Mouse (Mus musculus) skeletal muscle tissue, adult 2 months (tissue): ENCODE measurements around the gene Tubg1.
A peak's percentile ranks its signal among the peaks of the same experiment; 100 is the strongest.

ENCODE experiments used
- DNase-seq: peaks from one replicate; pipeline ENCODE4 v3.0.0-alpha.2; 2012; ENCODE audit warnings: low read depth, low spot score

Tubg1 gene

GRCm38 (mm10) chr11:101164677-101165580, 45.2 kb downstream of the Tubg1 start:
- DNase-seq, result no peak

GRCm38 (mm10) chr11:101166357-101166756, 46.6 kb downstream of the Tubg1 start:
- no peak for DNase-seq

DNA sequence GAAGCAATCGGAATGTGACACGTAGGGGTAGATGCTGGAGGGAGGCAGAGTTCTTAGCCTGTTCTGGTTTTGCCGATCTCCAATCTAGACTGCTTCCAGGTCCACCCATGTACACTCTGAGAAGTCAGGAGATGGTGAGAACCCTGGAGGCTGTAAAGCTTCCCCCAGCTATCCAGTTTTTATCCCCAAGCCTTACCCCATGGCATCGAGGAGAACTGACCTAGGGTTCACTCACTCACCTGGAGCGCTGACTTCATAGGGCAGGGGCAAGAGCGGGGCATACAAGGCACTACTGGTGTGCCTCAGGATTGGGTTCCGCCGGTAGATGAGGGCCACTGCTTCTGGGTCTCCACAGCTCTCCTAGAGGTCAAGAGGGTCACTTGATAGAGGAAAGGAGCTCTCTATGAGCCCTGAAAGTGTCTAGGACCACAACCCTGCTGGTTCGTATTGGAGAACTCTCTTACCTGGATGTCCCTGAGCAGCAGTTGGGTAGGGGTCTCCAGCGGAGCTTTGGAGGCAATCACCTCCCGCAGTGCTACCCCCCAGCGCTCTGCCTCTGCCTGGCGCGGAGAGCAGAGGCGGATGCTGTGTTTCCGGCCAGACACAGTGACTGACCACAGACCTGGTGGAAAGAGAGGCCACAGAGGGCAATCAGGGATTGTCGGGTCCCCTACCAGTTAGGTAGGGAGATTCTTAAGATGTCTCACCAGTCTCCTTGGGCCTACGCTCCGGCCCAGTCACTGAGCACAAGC, 47.6 kb downstream of the Tubg1 start:
- DNase-seq, result no peak

- no peak for DNase-seq
These were observed 48.2 kb downstream of the Tubg1 start for GRCm38 (mm10) chr11:101167963-101168300.

DNA sequence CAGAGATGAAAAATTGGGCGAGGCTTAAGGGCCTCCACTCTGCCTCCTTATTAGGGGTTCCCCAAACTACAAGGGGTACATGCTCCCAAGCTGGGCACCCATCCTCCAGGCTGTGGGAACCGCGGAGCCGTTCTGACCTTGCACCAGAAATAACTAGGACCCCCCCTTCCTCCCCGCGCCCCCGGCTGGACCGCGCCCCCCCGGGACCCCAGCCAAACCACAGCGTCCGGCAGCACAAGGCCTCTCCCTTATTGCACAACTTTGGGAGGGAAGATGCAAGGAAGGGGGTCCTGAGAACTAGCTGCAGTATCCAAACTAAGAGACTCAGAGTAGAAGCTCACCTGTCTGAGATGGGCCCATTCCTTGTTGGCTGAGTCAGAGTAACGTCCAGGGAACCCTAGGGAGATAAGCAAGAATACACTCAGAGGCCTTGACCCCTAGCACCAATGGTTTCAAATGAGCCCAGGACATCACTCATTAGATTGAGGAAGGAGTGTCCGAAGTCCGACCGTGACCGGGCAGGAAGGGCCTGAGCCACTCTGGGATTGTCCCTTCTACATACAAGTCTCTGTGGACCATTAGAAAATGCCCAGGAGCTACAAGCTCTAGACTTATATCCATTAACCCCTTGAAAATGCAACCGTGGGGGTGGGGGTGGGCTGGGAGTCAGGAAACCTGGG, 48.7 kb downstream of the Tubg1 start:
- no peak for DNase-seq

DNA sequence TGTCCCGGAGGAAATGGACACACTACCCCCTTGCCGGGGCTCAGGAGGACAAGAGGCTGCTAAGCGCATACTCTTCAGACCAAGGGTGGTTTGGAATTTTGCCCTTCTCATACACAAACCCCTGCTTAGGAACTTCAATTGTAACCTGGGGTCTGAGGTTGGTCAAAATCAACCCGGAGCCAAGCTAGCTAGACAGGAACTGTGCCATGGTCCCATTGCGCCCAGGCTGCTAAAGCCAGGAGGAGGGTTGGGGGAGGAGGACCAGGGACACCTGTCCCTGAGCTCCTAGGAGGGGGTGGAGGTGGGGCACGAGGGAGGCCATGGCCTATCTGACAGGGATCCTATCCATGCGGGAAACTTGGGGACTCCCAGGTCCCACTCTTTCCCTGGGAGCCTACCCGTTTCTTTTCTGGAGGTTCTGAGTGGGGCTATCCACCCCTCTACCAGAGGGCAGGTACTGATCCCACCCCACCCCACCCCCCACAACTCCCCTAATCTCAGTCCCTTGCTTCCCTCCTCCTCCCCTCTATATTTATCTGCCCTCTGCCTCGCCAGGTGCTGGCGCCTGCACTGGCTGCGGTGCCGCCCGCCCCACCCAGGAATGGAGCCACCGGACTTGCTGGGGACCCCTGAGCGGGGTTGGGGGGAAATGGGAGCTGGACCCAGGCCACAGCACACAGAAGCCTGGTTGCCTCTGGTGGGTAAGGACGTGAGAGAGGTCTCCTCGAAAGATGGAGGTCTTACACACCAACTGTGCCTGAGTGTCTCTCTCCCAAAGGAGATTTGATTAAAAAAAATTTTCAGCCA, 49.8 kb downstream of the Tubg1 start:
- peak; percentile 68 for DNase-seq

DNA sequence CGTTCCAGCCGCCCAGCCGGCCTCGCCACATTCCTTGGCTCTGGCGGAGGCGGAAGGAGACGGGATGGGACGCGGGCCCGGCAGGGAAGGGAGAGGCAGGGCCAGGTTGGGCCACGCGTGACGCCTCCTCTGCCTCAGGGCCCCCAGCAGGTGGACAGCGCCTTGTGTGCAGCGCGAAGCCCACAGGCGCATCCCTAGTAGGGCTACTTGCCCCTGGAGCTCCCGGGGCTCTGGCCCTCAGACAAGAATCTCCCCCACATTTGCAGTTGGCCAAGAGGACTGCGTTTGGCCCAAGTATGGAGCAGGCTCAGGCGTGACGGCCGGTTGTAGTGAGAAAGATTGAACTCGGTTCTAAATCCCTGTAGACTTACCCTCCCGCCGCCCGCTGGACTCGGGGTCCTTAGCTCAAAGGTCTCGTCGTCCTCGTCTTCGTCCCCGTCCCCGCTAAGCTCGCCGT, 50.6 kb downstream of the Tubg1 start, which contains the start of gene Cntnap1:
Cntnap1 (plus strand) TSS at position 170 of the 457 bp plus-strand sequence.
- DNase-seq, result peak; percentile 84

- DNase-seq, result peak; percentile 99
These were observed 51.3 kb downstream of the Tubg1 start, which contains the start of gene Plekhh3 for GRCm38 (mm10) chr11:101170811-101171610. Gene Plekhh3 (minus strand): TSS chr11:101171351.

DNA sequence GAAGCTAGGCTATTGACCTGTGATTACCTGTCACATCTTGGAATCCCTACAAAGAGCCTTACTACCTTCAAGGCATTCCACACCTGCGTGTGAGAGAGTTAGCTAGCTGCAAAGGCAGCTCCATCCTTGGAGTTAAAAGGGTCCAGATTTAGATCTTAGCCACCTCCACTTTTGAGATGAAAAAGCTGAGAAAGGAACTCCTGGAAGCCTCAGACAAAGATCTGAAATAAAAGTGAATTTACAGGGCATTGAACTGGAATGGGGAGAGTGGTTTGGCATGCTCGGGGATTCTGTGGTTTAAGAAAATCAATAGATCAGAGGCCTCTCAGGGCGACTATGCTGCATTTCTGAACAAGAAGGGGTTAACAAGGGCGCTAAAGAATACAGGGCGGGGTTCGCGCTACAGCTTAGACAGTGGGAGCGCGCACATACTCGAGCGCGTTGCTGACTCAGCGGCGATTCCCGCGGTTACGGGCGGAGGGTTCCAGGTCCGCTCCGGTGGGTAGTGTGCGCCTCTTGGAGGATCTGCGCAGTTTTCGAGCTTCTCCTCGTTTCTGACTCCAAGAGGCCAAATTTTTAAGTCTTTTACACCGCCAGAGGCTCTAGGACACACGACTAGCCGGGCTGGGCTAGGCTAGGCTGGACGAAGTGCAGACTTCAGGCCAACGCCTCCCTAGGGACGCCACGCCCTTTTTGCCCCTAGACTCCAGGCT, 52.1 kb downstream of the Tubg1 start:
- DNase-seq, result no peak

GRCm38 (mm10) chr11:101172434-101172815, 52.7 kb downstream of the Tubg1 start:
- DNase-seq, result no peak

- DNase-seq, result no peak
These were observed 53.4 kb downstream of the Tubg1 start for GRCm38 (mm10) chr11:101173112-101173511.

DNA sequence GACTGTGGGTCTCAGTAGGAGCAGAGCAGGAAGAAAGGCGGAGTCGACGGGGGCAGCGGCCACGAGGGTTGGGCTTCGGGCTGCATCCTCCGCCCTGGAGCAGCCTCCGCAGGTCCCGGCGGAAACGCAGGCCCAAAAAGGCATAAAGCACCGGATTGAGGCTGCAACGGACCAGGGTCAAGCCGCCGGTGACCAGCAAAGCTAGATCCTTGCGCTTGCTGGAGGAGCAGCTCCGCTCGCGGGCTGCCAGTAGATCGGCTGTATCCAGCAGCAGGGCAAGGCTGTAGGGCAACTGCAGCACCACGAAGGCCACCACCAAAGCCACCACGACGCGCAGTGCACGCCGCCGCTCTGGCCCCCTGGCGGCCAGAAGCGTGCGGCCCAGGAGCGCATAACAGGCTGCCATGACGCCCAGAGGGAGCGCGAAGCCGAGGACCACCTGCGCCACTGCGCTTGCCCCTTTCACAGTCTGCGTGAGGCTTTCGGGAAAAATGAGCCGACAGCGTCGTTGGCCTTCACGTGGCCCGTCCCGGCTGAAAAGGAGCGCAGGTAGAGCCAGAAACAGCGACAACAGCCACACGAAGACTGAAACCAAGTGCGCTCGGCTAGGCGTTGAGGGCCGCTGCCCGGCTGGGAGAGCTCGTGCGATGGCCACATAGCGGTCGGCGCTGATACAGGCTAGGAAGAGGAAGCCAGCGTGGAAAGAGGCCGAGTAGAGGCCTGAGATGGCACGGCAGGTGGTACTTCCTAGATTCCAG, 54.1 kb downstream of the Tubg1 start:
- DNase-seq, result peak; percentile 74

DNA sequence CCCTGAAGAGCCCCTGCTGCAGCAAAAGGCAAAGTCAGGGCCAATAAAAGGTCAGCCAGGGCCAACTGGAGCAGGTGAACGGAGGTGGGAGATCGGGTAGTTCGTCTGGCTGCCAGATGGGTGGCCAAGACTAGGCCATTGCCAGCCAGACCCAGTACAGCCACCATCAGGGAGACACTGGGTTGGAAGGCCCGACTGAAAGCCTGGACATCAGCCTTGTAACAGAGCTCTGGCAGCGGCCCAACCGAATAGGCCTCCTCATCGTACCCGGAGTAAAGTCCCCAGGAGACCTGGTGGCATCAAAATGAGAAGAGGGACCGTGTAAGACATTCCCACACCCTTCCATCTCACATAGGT, 54.6 kb downstream of the Tubg1 start:
- DNase-seq, result no peak

DNA sequence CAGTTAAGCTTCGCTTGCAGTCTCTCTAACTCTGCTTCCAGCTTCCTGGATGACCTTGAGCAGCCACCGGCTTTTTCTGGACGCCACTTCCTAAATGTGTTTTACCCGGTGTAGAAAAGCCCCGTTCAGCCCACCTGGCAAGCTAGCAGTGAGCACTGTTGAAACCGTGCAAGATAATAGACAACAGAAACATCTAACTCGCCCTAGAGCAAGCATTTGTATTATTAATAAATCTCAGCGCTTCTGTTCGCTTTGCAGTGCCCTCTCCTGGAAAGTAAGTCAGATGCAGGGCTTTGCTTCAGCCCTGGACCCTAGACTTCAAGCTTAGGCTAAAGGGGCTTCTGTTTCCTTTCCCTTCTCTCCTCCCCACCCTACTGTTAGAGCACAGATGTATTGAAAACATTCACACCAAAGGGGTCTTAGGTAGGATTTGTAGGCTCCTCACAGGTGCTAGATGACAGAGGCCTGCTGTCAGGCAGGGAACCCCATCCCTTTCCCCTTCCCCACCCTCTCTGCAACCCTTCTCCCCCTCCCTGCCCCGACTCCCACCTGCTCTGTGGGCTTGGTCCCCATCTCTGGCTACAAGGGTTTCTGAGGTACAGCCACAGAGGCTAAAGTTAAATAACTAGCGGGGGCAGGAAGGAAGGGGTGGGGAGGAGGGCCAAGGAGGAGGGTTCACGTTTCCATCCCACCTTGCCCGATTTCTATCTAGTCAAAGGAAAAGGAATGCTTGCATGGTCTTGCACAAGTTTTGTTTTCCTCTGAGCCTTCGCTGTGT, 55.3 kb downstream of the Tubg1 start, which contains the start of gene Ccr10:
Ccr10 (minus strand) TSS at position 593 of the 778 bp plus-strand sequence.
- no peak for DNase-seq

GRCm38 (mm10) chr11:101175636-101176116, 55.9 kb downstream of the Tubg1 start:
- no peak for DNase-seq
